ENCODE assay signal across 8 mouse cellular contexts in the genomic region with DNA sequence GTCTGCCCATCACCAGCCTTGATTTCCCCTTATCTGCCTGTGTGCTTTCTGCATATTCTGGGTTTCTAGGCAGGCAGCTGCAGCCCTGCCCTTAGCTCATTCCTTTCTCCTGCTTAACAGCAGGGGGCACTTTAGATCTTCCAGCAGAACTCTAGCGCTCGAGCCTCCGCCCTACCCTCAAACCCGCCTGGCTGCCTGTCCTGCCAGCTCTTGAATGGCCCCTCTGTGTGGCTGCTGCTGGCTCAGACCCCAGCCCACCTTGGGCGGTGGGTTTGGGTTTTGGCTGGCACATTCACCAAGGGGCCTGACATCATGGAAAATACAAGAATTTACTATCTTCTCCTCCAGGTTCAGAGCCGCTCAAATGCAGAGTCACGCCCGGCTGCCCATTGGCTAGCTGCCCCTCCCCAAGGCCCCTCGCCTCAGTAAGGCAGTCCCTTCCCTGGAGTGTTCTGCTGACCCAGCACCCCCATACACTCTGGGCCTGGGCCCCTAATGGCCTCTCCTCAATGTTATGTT. TPM values are rescaled to one million over a fixed set of nuclear protein-coding genes. Genes with fewer than 3 reads are reported as not detected.
DNase-seq lines count a peak whose midpoint lies in the region; ATAC-seq lines count a peak whose summit lies in the region.

No protein-coding gene starts in this region.

- no peaks in the 10 kb centered on the region for H3K9me3 ChIP-seq in forebrain, embryonic 15.5 days
- H3K9me3 ChIP-seq in liver, embryonic 13.5 days (replicated peaks) = no peaks in the 10 kb centered on the region

- no peaks in the 10 kb centered on the region for H3K27me3 ChIP-seq in forebrain, embryonic 15.5 days
- peaks cover 8% of the 10 kb centered on the region; the same call in 1 of the 2 replicates for H3K27me3 ChIP-seq in liver, embryonic 13.5 days

- 11% methylated on average over 9 of the region's 9 CpGs for WGBS in forebrain, embryonic 15.5 days
- 26% methylated on average over 9 of the region's 9 CpGs for WGBS in liver, embryonic 13.5 days (ENCODE audit: insufficient replicate concordance)

- H3K36me3 ChIP-seq in forebrain, embryonic 15.5 days = no peaks in the 10 kb centered on the region
- H3K36me3 ChIP-seq in liver, embryonic 13.5 days = no peaks in the 10 kb centered on the region

- no peak overlapping the region for H3K4me3 ChIP-seq in forebrain, embryonic 15.5 days
- no peak overlapping the region for H3K4me3 ChIP-seq in liver, embryonic 13.5 days (replicated peaks)

- H3K4me2 ChIP-seq in forebrain, embryonic 15.5 days (replicated peaks) = 0 out of 2 replicates have a peak overlapping the region, but pooled peaks have one; percentile 16
- no peak overlapping the region for H3K4me2 ChIP-seq in liver, embryonic 13.5 days

- peak; percentile 33 to 39 for DNase-seq in cerebellum, postnatal 14 days
- no peak for DNase-seq in cerebellum, adult 11-12 months
- peak; percentile 28 for DNase-seq in NIH3T3 (ENCODE audit: low read depth)
- peak; percentile 13 for DNase-seq in kidney, adult 18-20 months
- DNase-seq in liver, embryonic 13.5 days = peak; percentile 31
- peak; percentile 88 for DNase-seq in retina, postnatal 1 day
- DNase-seq in T-cell, adult 2 months (ENCODE audit: low spot score) = no peak

- peaks cover 16% of the 10 kb centered on the region for H3K4me1 ChIP-seq in forebrain, embryonic 15.5 days
- peaks cover 4% of the 10 kb centered on the region; the same call in 1 of the 2 replicates for H3K4me1 ChIP-seq in liver, embryonic 13.5 days (replicated peaks)

- peak; percentile 65 for ATAC-seq in forebrain, embryonic 15.5 days (replicated peaks)
- ATAC-seq in liver, embryonic 13.5 days (ENCODE audit: low read depth) = no peak; the same call in 1 of the 2 replicates

- peak overlapping the region; percentile 12; the same call in 1 of the 2 replicates for H3K27ac ChIP-seq in forebrain, embryonic 15.5 days (replicated peaks)
- no peak overlapping the region for H3K27ac ChIP-seq in liver, embryonic 13.5 days

- H3K9ac ChIP-seq in forebrain, embryonic 15.5 days (replicated peaks) = no peak overlapping the region
- H3K9ac ChIP-seq in liver, embryonic 13.5 days = no peak overlapping the region

RNA-seq across cellular contexts. Expression of a gene that starts 11.2 kb away (rescaled TPM):
- polyA plus RNA-seq in forebrain, embryonic 15.5 days (2015; fragmentation: Nextera tagmentation; extraction: Ambion mirVana) = 0.98 TPM in 1 of 2 replicates, not detected in the other
- 1.6 and 2.6 TPM in 2 replicates for polyA plus RNA-seq in liver, embryonic 13.5 days (2015; fragmentation: Nextera tagmentation; extraction: Ambion mirVana)

RNA-seq across cellular contexts. Expression of a gene that starts 26.8 kb away (rescaled TPM):
- 3.6 and 4.2 TPM in 2 replicates for polyA plus RNA-seq in forebrain, embryonic 15.5 days (2015; fragmentation: Nextera tagmentation; extraction: Ambion mirVana)
- polyA plus RNA-seq in liver, embryonic 13.5 days (2015; fragmentation: Nextera tagmentation; extraction: Ambion mirVana) = 14.2 and 15.5 TPM in 2 replicates

RNA-seq across cellular contexts. Expression of a gene that starts 45.1 kb away (rescaled TPM):
- polyA plus RNA-seq in forebrain, embryonic 15.5 days (2015; fragmentation: Nextera tagmentation; extraction: Ambion mirVana) = 20.1 and 22.4 TPM in 2 replicates
- polyA plus RNA-seq in liver, embryonic 13.5 days (2015; fragmentation: Nextera tagmentation; extraction: Ambion mirVana) = 11.3 and 12.2 TPM in 2 replicates

RNA-seq across cellular contexts. Expression of a gene that starts 45.8 kb away (rescaled TPM):
- 0.73 and 0.93 TPM in 2 replicates for polyA plus RNA-seq in forebrain, embryonic 15.5 days (2015; fragmentation: Nextera tagmentation; extraction: Ambion mirVana)
- 3.4 and 4.3 TPM in 2 replicates for polyA plus RNA-seq in liver, embryonic 13.5 days (2015; fragmentation: Nextera tagmentation; extraction: Ambion mirVana)

RNA-seq across cellular contexts. Expression of a gene that starts 52.8 kb away (rescaled TPM):
- polyA plus RNA-seq in forebrain, embryonic 15.5 days (2015; fragmentation: Nextera tagmentation; extraction: Ambion mirVana) = not detected in 2 replicates
- polyA plus RNA-seq in liver, embryonic 13.5 days (2015; fragmentation: Nextera tagmentation; extraction: Ambion mirVana) = not detected in 2 replicates

Comparison
In these comparisons a context has a peak if more than half of its experiments do, and no peak if none do; other contexts are left out.
1. DNase-seq: peak in cerebellum, postnatal 14 days (2 of 2), NIH3T3 (single experiment), kidney, adult 18-20 months (single experiment), liver, embryonic 13.5 days (single experiment) and retina, postnatal 1 day (single experiment); none in cerebellum, adult 11-12 months (single experiment) and T-cell, adult 2 months (single experiment).